Mouse (Mus musculus) midbrain, embryonic 14.5 days (tissue): ENCODE measurements around the gene Kcnt2. TPM values are rescaled to one million over a fixed set of nuclear protein-coding genes. Genes with fewer than 3 reads are reported as not detected.
A peak's percentile ranks its signal among the peaks of the same experiment; 100 is the strongest.

Experiments
- ATAC-seq: fragments of 200-750 bp; cut with Nextera tagmentation; 2 replicates; pipeline ENCODE4 v1.8.0; 2017; ENCODE audit warnings: moderate number of reproducible peaks, moderate library complexity; ENCODE audit not compliant: low FRiP score, low TSS enrichment
- DNase-seq: peaks from one replicate; pipeline ENCODE4 v3.0.0-alpha.2; 2015
- H3K27ac ChIP-seq: fragments of 300-500 bp; sonication (generic); replicated peaks from 2 replicates; pipeline ENCODE4 v1.5.1; 2014; ENCODE audit warnings: mild to moderate bottlenecking, low read depth, low read length, moderate library complexity
- H3K27me3 ChIP-seq: fragments of 300-500 bp; sonication (generic); 2 replicates; pipeline ENCODE4 v1.6.1; 2014; ENCODE audit warnings: low read length, control low read depth, mixed read lengths; ENCODE audit not compliant: control insufficient read depth, insufficient read depth
- H3K36me3 ChIP-seq: fragments of 300-500 bp; sonication (generic); 2 replicates; pipeline ENCODE4 v1.6.1; 2014; ENCODE audit warnings: low read length, control low read depth; ENCODE audit not compliant: control insufficient read depth, insufficient read depth
- H3K4me1 ChIP-seq: fragments of 300-500 bp; sonication (generic); 2 replicates; pipeline ENCODE4 v1.6.1; 2014; ENCODE audit warnings: mild to moderate bottlenecking, antibody characterized with exemption, low read length, control low read depth; ENCODE audit not compliant: control insufficient read depth, insufficient read depth
- H3K4me2 ChIP-seq: fragments of 300-500 bp; sonication (generic); 2 replicates; pipeline ENCODE4 v1.6.1; 2014; ENCODE audit warnings: mild to moderate bottlenecking, low read length, moderate library complexity
- H3K4me3 ChIP-seq: fragments of 300-500 bp; sonication (generic); replicated peaks from 2 replicates; pipeline ENCODE4 v1.5.1; 2014; ENCODE audit warnings: low read depth, low read length
- H3K9ac ChIP-seq: fragments of 300-500 bp; sonication (generic); replicated peaks from 2 replicates; pipeline ENCODE4 v1.6.1; 2014; ENCODE audit warnings: mild to moderate bottlenecking, low read length, moderate library complexity
- H3K9me3 ChIP-seq: fragments of 300-500 bp; sonication (generic); 2 replicates; pipeline ENCODE4 v1.6.1; 2016; ENCODE audit warnings: low read length, control low read depth, mixed read lengths; ENCODE audit not compliant: control insufficient read depth
- WGBS: fragments of 180-500 bp; shearing (Covaris S2); extraction: QIAGEN DNeasy Blood & Tissue Kit; methylation state at CpG from one replicate; pipeline ENCODE4 v1.1.7; 2014; 5-methylcytosine and 5-hydroxymethylcytosine counted together
- polyA plus RNA-seq: library from polyadenylated mRNA; unstranded; fragments of >200 nt; fragmentation: Nextera tagmentation; extraction: Ambion mirVana; gene quantifications from 2 replicates; pipeline ENCODE4 v1.2.1, GENCODE M21; 2014

Gene Kcnt2
- polyA plus RNA-seq, 1 experiment from 2014 or later: 2.6 TPM

DNA sequence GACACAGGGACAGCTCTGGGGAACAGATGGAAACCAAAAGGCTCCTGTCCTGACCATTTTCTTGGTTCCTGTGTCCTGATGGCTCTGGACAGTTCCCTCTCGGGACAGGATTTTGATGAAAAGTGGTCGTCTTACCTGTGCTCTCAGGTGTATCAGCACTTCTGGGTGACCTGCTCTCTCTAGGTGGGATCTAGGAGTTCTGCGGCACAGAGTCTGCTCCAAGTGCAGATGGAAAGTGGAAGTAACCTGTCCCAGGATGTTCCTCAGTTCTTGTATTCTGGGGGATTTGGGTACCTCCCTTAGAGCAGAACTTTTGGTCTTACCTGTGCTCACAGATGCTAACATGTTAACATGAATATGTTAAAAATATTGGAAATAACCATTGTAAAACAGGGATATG, 80.8 kb downstream of the Kcnt2 start:
- H3K4me1 ChIP-seq: no peaks in the 10 kb centered on the region
- WGBS: 83% methylated on average over 3 of the region's 3 CpGs
- no peaks in the 10 kb centered on the region for H3K36me3 ChIP-seq
- H3K27ac ChIP-seq: no peak overlapping the region
- no peak overlapping the region for H3K9ac ChIP-seq
- no peak for DNase-seq
- H3K9me3 ChIP-seq: no peaks in the 10 kb centered on the region
- H3K4me3 ChIP-seq: no peak overlapping the region
- no peaks in the 10 kb centered on the region for H3K27me3 ChIP-seq
- no peak for ATAC-seq
- no peak overlapping the region for H3K4me2 ChIP-seq

DNA sequence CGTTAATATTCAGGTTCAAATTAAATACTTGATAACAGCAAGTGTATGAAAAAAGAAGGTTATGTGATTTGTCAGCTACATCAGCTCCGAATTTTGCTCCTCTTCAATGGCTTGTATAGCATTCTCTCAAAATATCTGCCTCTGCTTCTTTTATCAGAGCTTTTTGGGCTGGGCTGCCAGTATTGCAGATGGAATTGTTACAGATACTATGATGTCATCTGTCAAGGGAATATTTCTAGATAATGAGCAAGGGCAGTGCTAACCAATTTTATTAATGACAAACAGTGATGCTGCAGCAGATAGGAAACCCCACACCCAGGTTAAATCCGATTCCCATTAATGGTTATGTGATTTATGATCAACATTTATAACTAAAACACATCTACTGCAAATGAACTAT, 87.7 kb downstream of the Kcnt2 start:
- 88% methylated on average over 3 of the region's 3 CpGs for WGBS
- ATAC-seq (no peak), DNase-seq (no peak)

GRCm38 (mm10) chr1:140338417-140338816, 92.5 kb downstream of the Kcnt2 start:
- Histone ChIP-seq H3K4me1 (no peaks in the 10 kb centered on the region), H3K9ac (no peak overlapping the region), H3K36me3 (no peaks in the 10 kb centered on the region), H3K9me3 (no peaks in the 10 kb centered on the region), H3K27me3 (no peaks in the 10 kb centered on the region), H3K4me3 (no peak overlapping the region), H3K4me2 (no peak overlapping the region), H3K27ac (no peak overlapping the region)
- no peak for DNase-seq
- ATAC-seq: no peak

More for the DNA sequence above, 87.7 kb downstream of the Kcnt2 start:
- Histone ChIP-seq H3K27ac (no peak overlapping the region), H3K36me3 (no peaks in the 10 kb centered on the region), H3K27me3 (no peaks in the 10 kb centered on the region), H3K4me3 (no peak overlapping the region), H3K4me1 (no peaks in the 10 kb centered on the region), H3K9me3 (no peaks in the 10 kb centered on the region), H3K9ac (no peak overlapping the region), H3K4me2 (no peak overlapping the region)

DNA sequence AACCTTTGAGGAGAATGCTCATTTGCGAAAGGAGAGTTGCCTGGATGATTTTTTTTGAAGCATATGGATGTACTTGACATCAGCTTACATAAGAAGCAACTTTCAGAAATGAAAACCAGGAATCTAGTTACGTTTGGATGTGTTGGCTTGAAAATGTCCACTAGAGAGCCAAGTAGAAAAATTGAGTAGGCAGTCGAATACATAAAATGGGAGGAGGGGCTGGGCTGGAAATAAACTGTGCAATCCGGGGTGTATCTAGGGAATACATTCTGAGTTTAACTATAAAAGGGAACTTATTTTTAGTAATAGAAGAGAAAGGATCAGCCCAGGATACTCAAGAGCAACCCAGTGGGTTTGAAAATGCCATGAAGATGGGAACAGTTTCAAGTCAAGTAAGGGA, 93.4 kb downstream of the Kcnt2 start:
- Histone ChIP-seq H3K36me3 (no peaks in the 10 kb centered on the region), H3K27me3 (no peaks in the 10 kb centered on the region), H3K4me2 (no peak overlapping the region), H3K4me3 (no peak overlapping the region), H3K27ac (no peak overlapping the region), H3K4me1 (no peaks in the 10 kb centered on the region), H3K9me3 (no peaks in the 10 kb centered on the region), H3K9ac (no peak overlapping the region)
- DNase-seq: no peak
- no peak for ATAC-seq
- WGBS: 79% methylated on average over 4 of the region's 4 CpGs

DNA sequence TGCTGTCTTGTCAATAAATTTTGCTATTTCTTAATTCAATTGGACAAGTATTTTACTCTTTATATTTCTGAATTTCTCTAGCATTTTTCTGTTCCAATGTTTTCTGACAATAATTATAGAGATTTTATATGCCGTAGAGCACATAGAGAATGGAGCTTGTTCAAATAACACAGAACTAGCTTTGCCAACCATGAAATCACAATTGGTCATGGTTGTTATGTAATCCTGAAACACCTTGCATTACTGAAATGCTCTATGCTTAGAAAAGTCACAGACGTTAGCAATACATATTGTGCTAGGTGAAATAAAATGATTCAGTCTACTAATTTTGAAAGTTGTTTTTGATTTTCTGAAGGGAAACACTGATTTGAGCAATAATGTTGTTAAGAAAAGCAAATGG, 118.8 kb downstream of the Kcnt2 start:
- ATAC-seq: no peak

GRCm38 (mm10) chr1:140373532-140373931, 127.6 kb downstream of the Kcnt2 start:
- H3K27ac ChIP-seq: no peak overlapping the region
- no peaks in the 10 kb centered on the region for H3K9me3 ChIP-seq
- WGBS: 85% methylated on average over 1 of the region's 1 CpGs
- no peak overlapping the region for H3K9ac ChIP-seq
- no peaks in the 10 kb centered on the region for H3K27me3 ChIP-seq
- H3K4me3 ChIP-seq: no peak overlapping the region
- no peak for ATAC-seq
- no peaks in the 10 kb centered on the region for H3K4me1 ChIP-seq
- no peak overlapping the region for H3K4me2 ChIP-seq
- DNase-seq: no peak
- no peaks in the 10 kb centered on the region for H3K36me3 ChIP-seq

More for the DNA sequence above, 118.8 kb downstream of the Kcnt2 start:
- Histone ChIP-seq H3K9me3 (no peaks in the 10 kb centered on the region), H3K9ac (no peak overlapping the region), H3K36me3 (no peaks in the 10 kb centered on the region), H3K27me3 (no peaks in the 10 kb centered on the region), H3K27ac (no peak overlapping the region), H3K4me3 (no peak overlapping the region), H3K4me1 (no peaks in the 10 kb centered on the region), H3K4me2 (no peak overlapping the region)
- peak; percentile 45 for DNase-seq
- 16% methylated on average over 2 of the region's 2 CpGs for WGBS

DNA sequence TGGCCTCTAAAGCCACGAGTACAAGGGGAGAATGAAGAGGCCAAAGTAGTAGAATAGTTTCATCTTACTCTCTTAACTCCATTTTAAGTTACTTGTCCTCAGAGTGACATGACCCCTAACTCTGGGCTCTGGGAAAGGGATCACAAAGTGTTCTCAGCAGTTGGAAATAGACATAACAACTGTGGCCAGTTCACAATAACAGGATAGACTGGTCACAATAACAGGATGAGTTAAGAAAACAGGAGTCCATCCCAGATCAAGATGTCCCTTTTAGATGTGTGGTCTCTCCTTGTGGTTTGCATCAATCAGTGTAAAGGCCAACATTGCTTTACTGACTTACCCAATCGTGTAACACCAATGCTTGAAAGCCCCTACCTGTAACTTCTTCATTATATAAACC, 132.8 kb downstream of the Kcnt2 start:
- no peak for ATAC-seq
- Histone ChIP-seq H3K9me3 (no peaks in the 10 kb centered on the region), H3K4me3 (no peak overlapping the region), H3K27ac (no peak overlapping the region), H3K4me1 (no peaks in the 10 kb centered on the region), H3K4me2 (no peak overlapping the region), H3K36me3 (no peaks in the 10 kb centered on the region), H3K27me3 (no peaks in the 10 kb centered on the region), H3K9ac (no peak overlapping the region)
- DNase-seq: no peak
- 89% methylated on average over 2 of the region's 2 CpGs for WGBS

GRCm38 (mm10) chr1:140379526-140379925, 133.6 kb downstream of the Kcnt2 start:
- no peak for DNase-seq
- WGBS: 50% methylated on average over 2 of the region's 2 CpGs
- Histone ChIP-seq H3K9me3 (no peaks in the 10 kb centered on the region), H3K9ac (no peak overlapping the region), H3K36me3 (no peaks in the 10 kb centered on the region), H3K4me3 (no peak overlapping the region), H3K4me1 (no peaks in the 10 kb centered on the region), H3K27me3 (no peaks in the 10 kb centered on the region), H3K27ac (no peak overlapping the region), H3K4me2 (no peak overlapping the region)
- no peak for ATAC-seq

DNA sequence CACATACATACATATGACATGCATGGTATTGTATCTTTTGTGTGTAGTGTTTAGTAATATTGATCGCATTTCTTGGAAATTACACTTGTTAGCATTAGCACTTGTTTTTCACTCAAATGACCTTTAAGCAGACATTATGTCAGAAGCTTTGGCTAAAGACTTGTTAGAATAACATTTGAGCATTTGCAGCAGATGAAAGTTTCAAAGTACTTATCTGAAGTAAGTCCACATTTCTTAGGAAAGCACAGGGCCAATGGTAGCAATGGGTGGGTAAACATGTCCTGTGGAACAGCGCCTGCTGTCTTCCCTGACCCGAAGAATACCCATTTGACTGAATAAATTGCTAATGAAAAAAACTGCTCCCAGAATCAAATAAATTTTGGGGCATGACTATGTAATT, 135.1 kb downstream of the Kcnt2 start:
- Histone ChIP-seq H3K4me1 (no peaks in the 10 kb centered on the region), H3K36me3 (no peaks in the 10 kb centered on the region), H3K9me3 (no peaks in the 10 kb centered on the region), H3K9ac (no peak overlapping the region), H3K27me3 (no peaks in the 10 kb centered on the region), H3K4me2 (no peak overlapping the region), H3K4me3 (no peak overlapping the region), H3K27ac (no peak overlapping the region)
- DNase-seq (no peak), ATAC-seq (no peak)
- WGBS: 92% methylated on average over 3 of the region's 3 CpGs
